Mouse (Mus musculus) naive thymus-derived CD4-positive, alpha-beta T cell, adult 2 months (primary cell): ENCODE data around the gene Pbx4.

Source experiments
- DNase-seq: peaks from one replicate; pipeline ENCODE4 v3.0.0-alpha.2; 2011; ENCODE audit warnings: low read depth

Pbx4 gene

DNA sequence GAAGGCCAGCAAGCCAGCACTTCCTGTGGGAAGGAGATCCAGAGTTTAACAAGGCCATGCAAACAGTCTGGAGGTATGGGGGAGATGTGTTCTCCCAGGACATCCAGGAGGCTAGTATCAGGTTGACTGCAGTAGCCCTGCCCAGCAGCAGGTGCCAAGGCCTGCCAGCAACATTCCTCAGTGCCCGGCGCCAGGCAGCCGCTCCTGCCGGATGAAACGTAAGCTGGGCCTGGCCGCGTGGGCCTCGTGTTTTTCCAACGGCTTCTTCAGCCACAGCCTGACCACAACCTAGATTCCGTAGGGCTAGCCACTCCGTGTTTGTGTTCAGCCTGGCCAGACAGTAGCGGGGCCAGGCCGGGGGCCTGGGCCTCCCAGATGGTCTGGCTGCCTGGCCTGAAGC lies 42.4 kb downstream of the Pbx4 start:
- DNase-seq, result no peak

DNA sequence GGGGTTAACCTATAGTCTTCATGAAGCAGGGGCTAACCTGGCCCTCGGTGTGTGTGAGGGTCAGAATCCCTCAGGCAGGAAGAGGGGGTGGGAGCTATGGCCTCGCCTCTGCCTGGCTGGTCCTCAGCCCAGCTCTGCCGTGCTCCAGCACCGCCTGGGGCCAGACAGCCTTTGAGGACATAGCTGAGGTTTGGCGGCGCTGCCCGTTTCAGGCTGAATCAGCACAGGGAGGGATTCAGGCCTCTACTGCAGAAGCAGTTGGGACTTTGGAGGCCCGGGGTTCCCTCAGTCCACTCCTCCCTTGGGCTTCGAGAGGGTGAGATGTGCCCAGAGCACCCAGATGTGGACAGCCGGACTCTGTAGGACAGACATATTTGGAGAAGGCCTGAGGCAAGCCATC lies 43.8 kb downstream of the Pbx4 start:
- no peak for DNase-seq

DNA sequence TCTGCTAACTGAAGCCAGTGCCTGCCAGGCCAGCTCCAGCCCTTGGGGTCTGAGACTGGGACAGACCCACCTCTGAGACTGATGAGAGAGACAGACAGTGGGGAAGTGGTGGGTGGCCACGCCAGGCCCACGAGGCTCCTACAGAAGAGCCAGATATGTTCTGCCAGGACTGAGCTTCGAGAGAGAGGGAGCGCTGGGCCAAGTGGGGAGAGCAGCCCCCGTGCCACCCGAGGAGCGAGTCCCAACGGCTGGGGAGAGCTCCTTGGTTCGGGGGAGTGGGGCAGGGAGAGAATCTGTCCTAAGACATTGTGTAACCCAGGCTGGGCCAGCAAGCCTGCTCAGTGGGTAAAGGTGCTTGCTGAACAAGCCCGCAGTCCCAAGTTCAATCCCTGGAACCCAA lies 44.7 kb downstream of the Pbx4 start:
- no peak for DNase-seq

DNA sequence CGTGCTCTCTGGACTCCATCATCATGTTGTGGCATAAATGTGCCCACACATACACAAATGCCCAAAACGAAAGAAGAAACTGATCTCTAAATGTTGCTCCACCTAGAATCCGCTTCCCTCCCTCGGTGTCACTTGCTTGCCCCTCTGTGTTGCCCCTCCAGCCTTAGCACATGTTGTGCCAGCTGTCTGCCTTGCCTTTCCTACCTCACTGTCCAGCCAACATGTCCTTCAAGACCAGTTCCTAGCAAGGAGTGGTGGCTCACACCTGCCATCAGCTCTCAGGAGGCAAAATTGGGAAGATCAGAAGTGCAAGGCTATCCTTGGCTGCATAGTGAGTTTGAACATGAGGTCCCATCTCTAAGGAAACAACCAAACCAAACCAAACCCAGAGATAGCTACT lies 45.1 kb downstream of the Pbx4 start:
- no peak for DNase-seq

DNA sequence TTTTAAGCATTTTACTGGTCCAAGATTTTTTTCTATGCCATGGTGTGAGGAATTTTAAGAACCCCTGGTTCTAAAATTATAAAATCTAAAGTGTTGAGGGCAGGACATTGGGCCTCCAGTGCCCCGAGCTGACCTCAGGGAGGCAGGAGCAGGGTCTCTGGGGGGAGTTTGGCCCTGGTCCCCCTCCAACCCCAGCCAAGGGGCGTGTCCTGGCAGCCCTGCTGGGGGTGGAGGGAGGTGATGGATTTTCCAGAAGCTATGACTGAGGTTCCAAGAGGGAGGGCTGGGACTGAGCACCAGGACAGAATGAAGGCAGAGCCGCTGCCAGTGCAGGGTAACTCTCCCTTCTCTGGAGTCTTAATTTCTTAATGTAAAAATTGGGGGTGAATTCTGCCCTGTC lies 45.7 kb downstream of the Pbx4 start:
- no peak for DNase-seq

DNA sequence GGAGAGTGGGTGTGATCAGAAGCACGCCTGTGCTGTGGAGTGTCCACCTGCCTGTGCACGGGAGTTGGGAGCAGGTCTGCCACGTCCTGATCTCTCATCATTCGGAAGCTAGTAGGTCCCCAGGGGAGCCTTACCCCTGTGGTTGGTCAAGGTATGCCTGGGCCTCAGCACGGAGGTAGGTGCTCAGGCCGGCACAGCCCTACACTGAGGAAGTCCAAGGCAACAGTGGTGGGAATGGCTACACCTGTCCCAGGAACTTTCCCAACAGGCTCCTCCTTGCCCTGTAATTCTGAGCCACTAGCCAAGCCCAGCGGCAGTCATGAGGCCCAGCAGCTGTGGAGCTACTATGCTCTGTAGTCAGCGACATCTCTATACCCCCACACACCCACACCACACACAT lies 47.4 kb downstream of the Pbx4 start:
- DNase-seq, result no peak

DNA sequence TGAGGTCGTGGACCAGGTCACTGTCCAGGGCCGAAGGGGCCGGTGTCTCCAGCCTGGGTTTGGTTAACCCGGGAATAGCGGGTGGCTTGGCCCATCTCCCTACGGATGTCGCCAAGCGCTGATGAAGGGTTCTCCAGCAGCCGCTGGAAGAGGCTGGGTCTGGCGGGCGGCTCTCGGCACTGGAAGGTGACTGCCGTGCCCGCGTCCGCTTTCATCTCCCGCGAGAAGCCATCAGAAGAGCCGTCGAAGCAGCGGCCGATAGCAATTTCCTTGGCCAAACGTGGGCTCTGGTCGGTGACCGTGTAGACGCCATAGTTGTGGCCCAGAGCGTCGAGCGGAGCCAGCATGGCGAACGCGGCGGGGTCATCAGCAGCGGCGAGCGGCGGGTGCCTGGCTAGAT lies 48.5 kb downstream of the Pbx4 start:
- no peak for DNase-seq

DNA sequence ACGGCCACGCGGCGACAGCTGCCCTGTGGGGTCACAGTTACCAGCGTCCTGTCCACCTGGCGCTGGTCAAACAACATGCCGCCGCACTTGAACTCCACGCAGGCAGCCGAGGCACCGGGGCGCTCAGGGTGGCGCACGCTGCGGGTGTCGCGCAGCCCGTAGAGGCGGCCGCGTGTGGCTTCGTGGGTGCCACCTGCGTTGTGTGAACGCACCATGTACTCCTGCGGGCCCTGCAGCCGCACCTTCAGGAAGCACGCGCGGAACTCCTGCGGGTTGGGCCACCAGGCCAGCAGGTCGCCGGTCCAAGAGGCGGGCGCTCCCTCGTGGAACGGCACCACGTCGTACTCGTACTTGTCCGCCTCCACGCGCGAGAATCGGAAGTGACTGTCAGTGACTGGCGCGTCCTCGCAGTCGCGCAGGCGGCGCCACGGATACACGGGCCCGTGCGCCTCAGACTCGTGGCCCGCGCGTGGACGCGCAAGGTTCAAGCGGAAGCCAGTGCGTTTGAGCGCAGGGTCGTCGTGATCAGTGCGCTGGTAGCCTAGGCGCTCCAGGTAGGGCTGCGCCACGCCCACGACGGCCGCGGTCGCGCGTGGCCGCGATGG lies 49.1 kb downstream of the Pbx4 start:
- no peak for DNase-seq

DNA sequence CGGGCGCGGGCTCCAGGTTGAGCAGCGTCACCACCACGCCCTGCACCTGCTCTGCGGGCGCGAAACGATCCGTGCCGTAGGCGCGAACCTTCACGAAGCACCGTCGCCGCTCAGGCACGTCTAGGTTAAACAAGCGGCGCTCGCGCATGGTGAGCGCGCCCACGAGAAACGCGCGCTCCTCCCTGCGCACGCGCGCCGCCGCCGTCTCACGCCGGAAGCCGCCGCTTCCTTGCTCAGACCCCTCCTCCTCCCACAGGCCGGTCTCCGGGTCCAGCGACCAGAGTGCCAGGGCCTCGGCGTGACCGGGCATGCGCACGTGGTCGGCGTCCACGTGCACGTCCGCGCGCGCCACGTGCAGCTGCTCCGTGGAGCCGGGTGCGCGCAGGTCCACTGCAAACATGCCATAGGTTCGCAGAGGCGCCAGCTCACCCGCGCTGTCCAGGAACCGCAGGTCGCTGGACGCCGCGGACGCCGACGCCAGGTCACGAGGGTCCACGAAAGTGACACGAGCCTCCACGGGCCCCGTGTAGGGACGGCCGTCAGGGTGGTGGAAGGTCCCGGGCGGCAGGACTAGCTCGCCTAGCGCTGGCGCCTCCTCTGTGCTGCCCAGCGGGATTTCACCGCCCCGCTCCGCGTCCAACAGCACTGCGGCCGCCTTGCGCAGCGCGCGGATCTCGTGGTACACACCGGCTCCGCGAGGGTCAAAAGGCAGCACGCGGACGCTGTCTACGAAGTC lies 49.9 kb downstream of the Pbx4 start:
- DNase-seq, result peak; percentile 63

DNA sequence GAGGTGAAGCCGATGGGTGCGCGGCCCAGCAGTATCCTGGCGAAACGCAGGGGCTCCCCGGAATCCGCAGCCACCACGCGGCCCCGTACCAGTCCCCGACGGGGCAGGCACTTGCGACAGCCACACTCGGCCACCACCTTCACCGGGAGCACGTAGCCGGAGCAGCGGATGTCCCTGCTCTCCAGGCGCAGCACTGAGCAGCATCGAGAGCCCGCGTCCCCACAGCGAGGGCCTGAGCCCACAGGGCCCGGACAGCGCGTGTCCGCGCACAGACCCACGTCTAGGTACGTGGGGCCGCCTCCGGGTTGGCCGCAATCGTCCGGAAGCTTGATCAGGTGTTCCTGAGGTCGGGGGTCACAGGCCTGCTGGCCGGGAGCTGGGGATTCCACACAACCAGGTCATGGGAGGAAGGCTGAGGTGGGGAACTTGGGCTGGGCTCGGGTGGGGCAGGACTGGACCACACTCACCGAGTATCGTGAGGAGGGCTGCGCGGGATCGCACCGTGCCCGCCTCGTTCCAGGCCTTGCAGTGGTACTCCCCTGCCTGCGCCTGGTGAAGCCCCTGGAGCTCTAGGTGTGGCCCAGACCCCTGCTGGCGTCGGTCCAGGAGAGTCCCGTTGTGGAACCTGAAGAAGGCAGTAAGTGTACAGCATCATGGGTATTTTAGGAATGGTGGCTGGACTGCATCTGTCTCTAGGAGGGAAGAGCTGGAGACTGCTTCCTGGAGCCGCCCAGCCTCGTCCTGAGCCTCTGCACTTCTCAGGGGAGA lies 50.7 kb downstream of the Pbx4 start:
- DNase-seq, result no peak

DNA sequence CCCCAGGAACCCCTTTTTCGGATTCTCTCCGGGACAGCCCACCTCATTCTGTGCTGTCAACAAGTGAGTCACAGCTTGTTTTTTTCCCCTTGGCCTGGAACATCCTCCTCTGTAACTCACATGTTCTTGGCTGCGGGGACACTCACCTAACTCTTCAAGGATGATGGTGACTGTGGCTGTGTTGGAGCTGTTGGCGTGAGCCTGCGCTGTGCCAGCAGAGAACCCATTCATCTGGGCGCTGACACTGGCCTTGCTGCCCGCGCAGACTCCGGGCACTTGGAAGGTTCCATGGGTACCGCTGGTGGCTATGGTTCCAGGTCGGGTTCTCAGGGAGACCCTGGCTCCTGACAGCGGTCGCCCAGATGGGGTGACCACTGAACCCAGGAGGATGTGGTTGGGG lies 51.9 kb downstream of the Pbx4 start:
- DNase-seq, result no peak

DNA sequence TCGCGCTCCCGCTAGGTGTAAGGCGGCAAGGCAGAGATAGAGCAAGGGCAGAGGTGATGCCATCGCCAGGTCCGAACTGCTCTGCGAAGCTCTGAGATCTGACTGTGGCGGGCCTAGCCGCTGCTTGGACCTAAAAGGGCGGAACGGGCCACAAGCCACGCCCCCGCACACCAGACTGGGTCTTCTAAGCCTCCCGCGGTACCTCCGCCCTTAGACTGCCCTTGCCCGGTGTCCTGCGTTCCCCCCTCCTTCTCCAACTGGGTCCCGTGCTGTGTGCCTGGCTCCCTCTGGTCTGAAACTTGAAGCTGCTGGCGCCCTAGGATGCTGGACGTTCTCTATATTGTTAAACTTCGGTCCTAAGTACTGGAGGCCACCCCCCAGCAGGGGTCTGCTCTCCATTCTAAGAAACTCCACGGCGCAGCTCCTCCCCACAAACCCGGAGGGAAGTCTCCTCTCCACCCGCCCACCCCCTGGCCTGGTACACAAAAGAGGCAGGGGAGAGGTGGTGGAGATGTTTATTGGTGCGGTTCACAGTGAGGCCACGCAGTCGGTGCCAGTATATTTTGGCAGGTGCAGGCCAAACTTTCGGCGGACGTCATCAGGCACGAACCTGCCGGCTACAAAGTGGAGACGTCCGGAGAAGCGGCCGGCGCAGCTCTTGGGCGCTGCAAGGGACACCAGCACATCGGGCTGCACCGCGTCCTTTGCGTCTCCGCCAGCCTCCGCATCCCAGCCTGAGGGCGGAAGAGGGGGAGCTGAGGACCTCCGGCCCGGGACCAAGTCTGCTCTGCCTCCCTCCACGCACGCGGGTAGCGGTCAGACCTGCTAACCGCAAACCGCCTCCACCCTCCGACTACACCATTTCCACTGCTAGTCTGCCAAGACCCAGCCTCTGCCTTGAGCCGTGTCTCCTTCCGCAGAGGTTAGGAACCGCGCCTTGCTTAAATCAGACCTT lies 55.3 kb downstream of the Pbx4 start, which contains the start of gene Cilp2:
Gene Cilp2, minus strand, starts transcription at position 399 of the 955 bp plus-strand sequence.
- DNase-seq, result peak; percentile 58

DNA sequence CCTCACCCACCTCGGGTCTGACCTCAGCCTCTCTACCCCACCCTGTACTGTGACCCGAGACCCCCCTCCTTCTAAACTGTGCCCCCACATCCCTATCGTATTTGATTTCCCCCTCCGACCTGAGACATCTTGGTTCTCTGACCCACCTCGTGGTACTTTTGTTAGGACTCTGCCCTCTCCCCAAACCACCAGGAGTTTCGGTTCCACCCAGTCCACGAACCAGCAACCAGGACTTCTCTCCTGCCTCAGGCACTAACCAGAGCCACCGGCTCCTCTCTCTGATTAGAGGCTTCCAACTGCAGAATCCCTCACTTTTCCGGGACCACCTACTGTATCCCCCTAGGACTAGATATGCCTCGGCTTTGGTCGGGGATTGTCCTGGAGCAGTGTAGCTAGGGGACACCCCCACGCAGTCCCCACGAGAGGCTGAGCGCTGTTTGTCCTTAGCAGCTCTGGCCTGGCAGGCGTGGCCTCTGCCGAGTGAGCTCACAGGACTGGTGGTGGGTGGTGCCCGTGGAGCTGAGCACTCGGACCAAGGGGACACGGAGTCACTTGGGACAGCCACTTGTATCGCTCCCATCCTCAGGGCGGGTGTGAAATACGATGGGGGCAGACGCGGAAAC lies 56.1 kb downstream of the Pbx4 start:
- DNase-seq, result peak; percentile 25

DNA sequence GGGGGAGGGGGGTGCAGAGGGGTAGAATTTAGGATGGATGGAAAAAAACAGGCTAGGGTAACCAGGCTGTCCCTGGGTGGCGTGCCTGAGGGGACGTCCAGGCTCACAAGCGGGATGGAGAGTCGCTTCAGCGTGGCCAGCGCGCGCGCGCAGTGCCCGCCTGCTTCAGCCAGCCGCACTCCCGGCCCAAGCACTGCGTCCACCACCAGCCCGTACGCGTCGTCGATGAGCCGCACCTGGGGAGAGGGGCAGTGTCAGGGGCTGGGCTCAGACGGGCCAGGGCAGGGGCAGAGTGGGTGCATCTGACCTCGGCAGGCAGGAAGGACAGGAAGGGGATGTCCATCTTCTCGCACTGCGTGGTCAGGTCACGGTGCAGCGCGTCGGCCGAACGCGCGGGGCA lies 56.6 kb downstream of the Pbx4 start:
- DNase-seq, result no peak

DNA sequence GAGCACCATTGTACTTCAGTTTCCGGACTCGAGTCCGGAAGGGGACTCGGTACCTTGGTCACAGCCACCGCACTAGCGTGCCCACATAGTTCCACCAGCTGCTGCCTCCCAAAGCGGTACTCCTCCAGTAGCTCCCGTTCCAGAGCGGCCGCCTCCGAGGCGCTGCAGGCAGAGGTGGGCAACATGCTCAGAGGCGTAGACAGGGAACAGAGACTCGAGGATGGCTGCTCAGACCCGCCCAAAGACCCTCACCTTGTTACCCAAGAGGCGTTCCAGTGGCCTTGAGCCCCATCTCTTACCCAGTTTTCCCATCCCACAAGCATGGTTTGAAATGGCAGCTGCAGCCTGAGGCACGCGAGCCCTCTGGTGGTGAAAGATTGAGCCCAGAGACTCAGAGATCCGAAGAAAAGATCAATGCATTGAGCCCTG lies 58.5 kb downstream of the Pbx4 start:
- peak; percentile 51 for DNase-seq

DNA sequence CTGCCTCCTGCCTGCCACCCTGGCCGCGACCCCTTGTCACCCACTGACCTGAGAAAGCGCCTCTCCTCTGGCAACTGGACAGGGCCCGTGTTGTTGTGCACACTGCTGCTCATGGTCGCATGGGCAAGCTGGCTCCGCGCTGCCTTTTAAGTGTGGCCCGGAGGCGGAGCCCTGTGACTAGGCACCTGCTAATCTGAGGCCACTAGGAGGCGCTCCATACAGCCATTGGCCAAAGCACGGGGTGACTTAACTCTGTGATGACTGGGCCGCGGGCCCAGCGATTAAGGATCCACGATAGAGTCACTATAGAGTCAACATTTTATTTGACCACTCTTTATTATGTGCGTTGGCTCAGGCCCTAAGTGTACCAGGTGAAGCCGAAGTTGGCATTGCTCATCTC lies 61.6 kb downstream of the Pbx4 start:
- DNase-seq, result peak; percentile 66

DNA sequence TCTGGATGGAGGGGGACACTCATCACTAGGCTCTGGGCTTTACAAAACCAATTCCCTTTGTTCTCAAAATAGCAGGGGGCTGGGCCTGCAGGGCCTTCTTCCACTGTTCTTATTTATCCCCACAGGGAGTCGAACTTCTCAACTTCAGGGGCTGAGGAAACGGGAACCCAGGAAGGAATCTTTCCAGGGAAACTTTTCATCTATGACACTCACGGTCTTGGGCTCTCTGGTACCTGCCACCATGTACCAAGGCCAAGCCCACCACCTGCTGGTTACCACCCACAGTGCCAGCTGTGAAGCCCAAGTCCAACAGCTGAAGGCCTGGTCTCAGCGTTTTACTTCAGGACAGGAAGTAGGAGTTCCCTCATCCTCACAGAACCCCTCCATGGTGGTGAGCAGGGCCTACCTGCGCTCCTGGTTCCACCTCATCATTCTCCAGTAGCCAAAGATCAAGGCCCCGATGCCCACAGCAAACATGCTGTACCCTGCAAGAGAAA lies 62.6 kb downstream of the Pbx4 start:
- no peak for DNase-seq

DNA sequence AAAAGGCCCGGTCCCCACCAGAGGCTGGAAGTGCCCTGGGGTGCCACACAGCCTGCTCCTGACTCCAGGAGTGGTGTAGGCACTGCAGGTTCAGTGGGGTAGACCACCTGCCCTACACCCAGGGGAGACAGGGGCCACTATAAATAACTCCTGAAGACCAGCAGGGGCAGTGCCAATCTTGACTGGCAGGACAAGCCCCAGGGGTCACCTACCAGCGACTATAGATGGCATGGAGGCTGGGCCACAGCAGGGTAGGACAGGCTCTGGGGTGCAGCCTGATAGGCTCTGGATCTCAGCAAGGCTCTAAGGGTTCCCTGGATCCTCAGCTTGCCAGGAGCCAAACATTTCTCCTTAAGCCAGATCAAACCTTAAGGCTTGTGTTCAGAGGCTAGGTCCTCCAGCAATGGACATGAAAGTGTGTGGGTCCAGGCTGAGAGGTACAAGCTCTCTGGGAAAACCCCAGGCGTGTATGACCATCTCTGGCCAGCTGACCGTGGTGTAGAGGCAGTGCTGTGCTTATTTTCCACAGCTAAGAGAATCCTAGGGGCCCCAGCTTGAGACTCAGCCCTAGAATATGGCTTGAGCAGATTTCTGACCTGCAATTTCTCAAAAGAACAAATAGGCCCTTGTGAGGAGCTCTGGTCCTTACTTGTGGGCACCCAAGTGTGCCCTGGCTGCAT lies 63.6 kb downstream of the Pbx4 start:
- no peak for DNase-seq

DNA sequence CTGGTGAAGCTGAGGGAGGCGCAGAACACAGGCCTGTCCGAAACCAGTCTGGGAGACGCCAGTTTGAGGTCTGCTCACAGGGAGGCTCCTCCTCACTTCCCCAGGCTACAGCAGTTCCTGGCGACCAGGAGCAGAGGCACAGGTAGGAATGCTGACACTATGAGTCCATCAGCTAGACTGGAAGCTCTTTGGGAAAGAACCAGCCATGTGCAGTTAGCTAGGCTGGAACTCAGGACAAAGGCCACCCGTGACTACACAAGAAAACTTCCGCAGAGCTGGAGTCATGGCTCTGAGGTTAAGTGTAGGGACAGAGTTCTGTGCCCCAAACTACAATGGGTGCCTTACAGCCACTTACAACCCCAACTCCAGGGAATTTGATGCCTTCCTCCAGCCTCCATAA lies 65.6 kb downstream of the Pbx4 start:
- DNase-seq, result no peak

DNA sequence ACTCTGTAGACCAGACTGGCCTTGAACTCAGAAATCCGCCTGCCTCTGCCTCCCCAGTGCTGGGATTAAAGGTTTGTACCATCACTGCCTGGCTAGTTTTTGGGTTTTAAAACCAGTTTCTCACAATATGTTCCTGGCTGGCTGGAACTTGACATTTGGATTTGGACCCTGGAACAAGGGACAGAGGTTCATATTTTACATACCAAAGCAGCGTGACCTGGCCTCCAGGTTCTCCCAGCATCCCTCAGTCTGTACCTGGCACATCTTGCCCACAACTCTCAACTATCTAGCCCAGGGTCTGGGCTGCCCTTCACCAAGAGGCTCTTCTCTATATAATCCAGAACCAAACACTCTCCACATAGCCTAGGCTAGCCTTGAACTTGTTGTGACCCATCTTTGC lies 67.6 kb downstream of the Pbx4 start:
- DNase-seq, result no peak
